Mouse (Mus musculus) heart, embryonic 14.5 days (tissue): ENCODE results near the gene Olfr1420. TPM values are rescaled to one million over a fixed set of nuclear protein-coding genes. Genes with fewer than 3 reads are reported as not detected.
"Not testable (repeated sequence)": the region's sequence is repeated elsewhere in the genome, so short reads cannot be mapped to it uniquely, and the experiment has no call there.

ENCODE experiments used
- ATAC-seq: fragments of 200-750 bp; cut with Nextera tagmentation; 2 replicates; pipeline ENCODE4 v1.8.0; 2017; ENCODE audit warnings: low read depth, moderate TSS enrichment; ENCODE audit not compliant: insufficient number of reproducible peaks, insufficient read depth, low FRiP score
- H3K27ac ChIP-seq, 2 experiments: fragments of 200-500 bp in 1 of 2; fragments of 300-500 bp in 1 of 2; sonication (generic) in 1 of 2; replicated peaks in 1 of 2; 2 replicates each; pipeline ENCODE4 v1.5.1; 2012 to 2014; ENCODE audit warnings: low read depth in 2 of 2, low read length in 2 of 2, control low read depth in 1 of 2, mild to moderate bottlenecking in 1 of 2, mixed read lengths in 1 of 2; ENCODE audit not compliant: control insufficient read depth in 1 of 2, insufficient read depth in 1 of 2
- H3K27me3 ChIP-seq: fragments of 300-500 bp; sonication (generic); 2 replicates; pipeline ENCODE4 v1.6.1; 2014; ENCODE audit warnings: mild to moderate bottlenecking, low read length, control low read depth; ENCODE audit not compliant: control insufficient read depth, insufficient read depth
- H3K36me3 ChIP-seq: fragments of 300-500 bp; sonication (generic); 2 replicates; pipeline ENCODE4 v1.6.1; 2014; ENCODE audit warnings: mild to moderate bottlenecking, control low read depth, low read length, mixed read lengths; ENCODE audit not compliant: control insufficient read depth, insufficient read depth
- H3K4me1 ChIP-seq, 2 experiments: fragments of 200-500 bp in 1 of 2; fragments of 300-500 bp in 1 of 2; sonication (generic) in 1 of 2; 2 replicates each; pipeline ENCODE4 v1.6.1; 2012 to 2014; ENCODE audit warnings: low read length in 2 of 2, control low read depth in 1 of 2, mixed read lengths in 1 of 2; ENCODE audit not compliant: control insufficient read depth in 2 of 2, insufficient read depth in 2 of 2
- H3K4me2 ChIP-seq: fragments of 300-500 bp; sonication (generic); 2 replicates; pipeline ENCODE4 v1.6.1; 2014; ENCODE audit warnings: mild to moderate bottlenecking, low read length
- H3K4me3 ChIP-seq, 2 experiments: fragments of 200-500 bp in 1 of 2; fragments of 300-500 bp in 1 of 2; sonication (generic) in 1 of 2; 2 replicates each; pipeline ENCODE4 v1.5.1; 2012 to 2014; ENCODE audit warnings: low read length in 2 of 2, mild to moderate bottlenecking in 2 of 2, control low read depth in 1 of 2, low read depth in 1 of 2, moderate library complexity in 1 of 2; ENCODE audit not compliant: control insufficient read depth in 1 of 2, insufficient read depth in 1 of 2
- H3K9ac ChIP-seq: fragments of 300-500 bp; sonication (generic); 2 replicates; pipeline ENCODE4 v1.6.1; 2014; ENCODE audit warnings: mild to moderate bottlenecking, low read length
- H3K9me3 ChIP-seq: fragments of 300-500 bp; sonication (generic); 2 replicates; pipeline ENCODE4 v1.6.1; 2016; ENCODE audit warnings: low read length, control low read depth; ENCODE audit not compliant: control insufficient read depth
- WGBS: fragments of 180-500 bp; shearing (Covaris S2); extraction: QIAGEN DNeasy Blood & Tissue Kit; methylation state at CpG from one replicate; pipeline ENCODE4 v1.1.7; 2014; 5-methylcytosine and 5-hydroxymethylcytosine counted together
- microRNA-seq: library from miRNA; unstranded; fragments of <30 nt; microRNA quantifications from one replicate; pipeline ENCODE4, GENCODE M21; 2016
- polyA plus RNA-seq: library from polyadenylated mRNA; unstranded; fragments of >200 nt; fragmentation: Nextera tagmentation; extraction: Ambion mirVana; gene quantifications from 2 replicates; pipeline ENCODE4 v1.2.1, GENCODE M21; 2014

Gene Olfr1420
- polyA plus RNA-seq, 1 experiment from 2014 or later: 0.27 TPM

- peaks cover 91% of the 10 kb centered on the region for H3K36me3 ChIP-seq
- 96% methylated on average over 1 of the region's 1 CpGs for WGBS
- no peak overlapping the region for H3K9ac ChIP-seq
- ATAC-seq: no peak
- H3K9me3 ChIP-seq: no peaks in the 10 kb centered on the region
- H3K27ac ChIP-seq: no peak overlapping the region
- H3K4me2 ChIP-seq: no peak overlapping the region
- no peaks in the 10 kb centered on the region for H3K27me3 ChIP-seq
- no peaks in the 10 kb centered on the region for H3K4me1 ChIP-seq
- no peak overlapping the region for H3K4me3 ChIP-seq
Observed at GRCm38 (mm10) chr19:11922068-11922467, 35.7 kb downstream of the Olfr1420 start.

DNA sequence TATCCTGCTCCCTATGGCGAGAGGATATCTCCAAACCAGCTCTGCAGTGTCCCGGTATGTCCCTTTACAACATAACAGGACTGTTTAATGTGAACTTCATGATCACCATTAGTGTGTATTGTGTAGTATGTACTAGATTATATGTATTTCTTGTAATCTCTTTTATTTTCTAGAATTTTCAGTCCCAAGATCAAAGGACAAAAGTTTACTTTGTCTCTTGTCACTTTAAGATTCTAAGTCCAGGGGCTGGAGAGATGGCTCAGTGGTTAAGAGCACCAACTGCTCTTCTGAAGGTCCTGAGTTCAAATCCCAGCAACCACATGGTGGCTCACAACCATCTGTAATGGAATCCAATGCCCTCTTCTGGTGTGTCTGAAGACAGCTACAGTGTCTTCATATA lies 36.1 kb downstream of the Olfr1420 start:
- H3K36me3 ChIP-seq: peaks cover 91% of the 10 kb centered on the region
- 92% methylated on average over 2 of the region's 2 CpGs for WGBS
- ATAC-seq, H3K4me3 ChIP-seq, H3K9ac ChIP-seq, H3K4me2 ChIP-seq, H3K4me1 ChIP-seq, H3K9me3 ChIP-seq, H3K27ac ChIP-seq, H3K27me3 ChIP-seq: not testable (repeated sequence)

GRCm38 (mm10) chr19:11926380-11926779 lies 40.0 kb downstream of the Olfr1420 start:
- Histone ChIP-seq H3K9me3 (no peaks in the 10 kb centered on the region), H3K27me3 (no peaks in the 10 kb centered on the region), H3K36me3 (peaks cover 100% of the 10 kb centered on the region), H3K4me3 (no peak overlapping the region), H3K4me1 (no peaks in the 10 kb centered on the region), H3K4me2 (no peak overlapping the region), H3K9ac (no peak overlapping the region), H3K27ac (no peak overlapping the region)
- 86% methylated on average over 2 of the region's 2 CpGs for WGBS
- no peak for ATAC-seq

DNA sequence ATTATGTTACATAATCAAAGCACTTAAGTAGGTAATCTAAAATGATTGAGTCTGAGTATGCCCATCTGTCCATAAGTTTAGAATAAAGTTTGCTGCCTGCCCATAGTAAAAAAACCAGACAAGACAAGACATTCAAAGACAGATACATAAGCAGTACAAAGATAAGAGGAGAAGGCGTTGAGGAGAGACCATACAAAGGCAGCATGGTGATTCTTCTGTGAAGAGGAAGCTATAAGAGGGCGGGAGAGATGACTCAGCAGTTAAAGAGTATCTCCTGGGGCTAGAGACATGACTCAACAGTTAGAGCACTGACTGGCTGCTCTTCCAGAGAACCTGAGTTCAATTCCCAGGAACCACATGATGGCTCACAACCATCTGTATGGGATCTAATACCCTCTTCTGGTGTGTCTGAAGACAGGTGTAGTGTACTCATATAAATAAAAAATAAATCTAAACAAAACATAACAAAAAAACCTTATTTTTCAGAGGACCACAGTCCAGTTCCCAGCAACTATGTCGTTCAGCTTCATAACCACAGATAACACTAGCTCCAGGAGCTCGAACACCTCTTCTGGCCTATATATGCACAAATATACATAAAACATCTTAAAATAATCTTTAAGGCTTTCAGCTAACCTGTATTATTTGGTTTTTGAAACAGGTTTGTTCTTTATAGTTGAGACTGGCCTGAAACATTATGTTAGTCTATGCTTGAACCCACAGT lies 41.8 kb downstream of the Olfr1420 start:
- no peak overlapping the region for H3K4me3 ChIP-seq
- no peaks in the 10 kb centered on the region for H3K27me3 ChIP-seq
- no peak overlapping the region for H3K27ac ChIP-seq
- peaks cover 100% of the 10 kb centered on the region for H3K36me3 ChIP-seq
- no peaks in the 10 kb centered on the region for H3K9me3 ChIP-seq
- H3K4me2 ChIP-seq: no peak overlapping the region
- H3K4me1 ChIP-seq: no peaks in the 10 kb centered on the region
- H3K9ac ChIP-seq: no peak overlapping the region
- ATAC-seq: no peak
- WGBS: 84% methylated on average over 4 of the region's 4 CpGs

- not testable (repeated sequence) for H3K4me1 ChIP-seq, H3K9me3 ChIP-seq, H3K27me3 ChIP-seq, H3K9ac ChIP-seq, H3K4me2 ChIP-seq, ATAC-seq, H3K4me3 ChIP-seq, H3K27ac ChIP-seq
- WGBS: 93% methylated on average over 9 of the region's 9 CpGs
- H3K36me3 ChIP-seq: peaks cover 43% of the 10 kb centered on the region
Observed at GRCm38 (mm10) chr19:11946460-11946859, 60.1 kb downstream of the Olfr1420 start.

Small RNA genes within 50 kb of the gene (microRNA-seq; reads per million reads assigned to microRNA genes)
- gene Mir6994: 6.7 reads per million, percentile 17 among the genes with 10 or more reads in this experiment

Other genes with a start within 250 kb of the Olfr1420 start
- not detected in 2 replicates for gene Ms4a3, start 245.7 kb upstream of the Olfr1420 start, polyA plus RNA-seq
- not detected in 2 replicates for gene Oosp2, start 226.0 kb upstream of the Olfr1420 start, polyA plus RNA-seq
- gene Oosp1, start 195.4 kb upstream of the Olfr1420 start, polyA plus RNA-seq: not detected in 2 replicates
- gene Oosp3, start 189.5 kb upstream of the Olfr1420 start, polyA plus RNA-seq: not detected in 2 replicates
- not detected in 2 replicates for gene Gif, start 139.0 kb upstream of the Olfr1420 start, polyA plus RNA-seq
- 79.1 and 80.3 TPM in 2 replicates for gene Mrpl16, start 116.2 kb upstream of the Olfr1420 start, polyA plus RNA-seq
- gene Stx3, start 67.2 kb upstream of the Olfr1420 start, polyA plus RNA-seq: 5.8 and 7.0 TPM in 2 replicates
- gene Olfr1417, start 47.3 kb upstream of the Olfr1420 start, polyA plus RNA-seq: 0.12 TPM in 1 of 2 replicates, not detected in the other
- gene Olfr1418, start 25.5 kb upstream of the Olfr1420 start, polyA plus RNA-seq: not detected in 2 replicates
- gene Olfr1419, start 11.5 kb upstream of the Olfr1420 start, polyA plus RNA-seq: not detected in 2 replicates
- 19.0 and 21.2 TPM in 2 replicates for gene Patl1, start 25.8 kb downstream of the Olfr1420 start, polyA plus RNA-seq
- gene Osbp, start 79.4 kb downstream of the Olfr1420 start, polyA plus RNA-seq: 10.8 and 11.4 TPM in 2 replicates
- gene Olfr1423, start 154.8 kb downstream of the Olfr1420 start, polyA plus RNA-seq: not detected in 2 replicates
- not detected in 2 replicates for gene Olfr1424, start 176.1 kb downstream of the Olfr1420 start, polyA plus RNA-seq
- gene Olfr1425, start 191.2 kb downstream of the Olfr1420 start, polyA plus RNA-seq: not detected in 2 replicates
- not detected in 2 replicates for gene Olfr1426, start 205.4 kb downstream of the Olfr1420 start, polyA plus RNA-seq
- not detected in 2 replicates for gene Olfr1427, start 216.8 kb downstream of the Olfr1420 start, polyA plus RNA-seq
- not detected in 2 replicates for gene Olfr1428, start 229.3 kb downstream of the Olfr1420 start, polyA plus RNA-seq
- gene Olfr76, start 236.6 kb downstream of the Olfr1420 start, polyA plus RNA-seq: not detected in 2 replicates